Mouse (Mus musculus) neural tube, embryonic 11.5 days (tissue): Measurements from ENCODE around the gene Fnip2. TPM values are rescaled to one million over a fixed set of nuclear protein-coding genes. Genes with fewer than 3 reads are reported as not detected.

Experiments used
- ATAC-seq: fragments of 200-750 bp; cut with Nextera tagmentation; 2 replicates; pipeline ENCODE4 v1.8.0; 2017; ENCODE audit warnings: moderate number of reproducible peaks, mild to moderate bottlenecking, moderate TSS enrichment, moderate library complexity; ENCODE audit not compliant: insufficient read depth, low FRiP score, low TSS enrichment
- DNase-seq: peaks from one replicate; pipeline ENCODE4 v3.0.0-alpha.2; 2015; ENCODE audit warnings: low spot score
- H3K27ac ChIP-seq: fragments of 300-500 bp; sonication (generic); 2 replicates; pipeline ENCODE4 v1.5.1; 2014; ENCODE audit warnings: low read depth, mild to moderate bottlenecking, low read length
- H3K27me3 ChIP-seq: fragments of 300-500 bp; sonication (generic); 2 replicates; pipeline ENCODE4 v1.6.1; 2014; ENCODE audit warnings: mild to moderate bottlenecking, low read length, mixed read lengths; ENCODE audit not compliant: control insufficient read depth, insufficient read depth
- H3K36me3 ChIP-seq: fragments of 300-500 bp; sonication (generic); 2 replicates; pipeline ENCODE4 v1.6.1; 2014; ENCODE audit warnings: mild to moderate bottlenecking, low read length, moderate library complexity, mixed read lengths; ENCODE audit not compliant: control insufficient read depth, insufficient read depth
- H3K4me1 ChIP-seq: fragments of 300-500 bp; sonication (generic); 2 replicates; pipeline ENCODE4 v1.6.1; 2014; ENCODE audit warnings: low read length, mixed read lengths; ENCODE audit not compliant: control insufficient read depth, insufficient read depth
- H3K4me2 ChIP-seq: fragments of 300-500 bp; sonication (generic); 2 replicates; pipeline ENCODE4 v1.6.1; 2014; ENCODE audit warnings: low read depth, mild to moderate bottlenecking, moderate library complexity
- H3K4me3 ChIP-seq: fragments of 300-500 bp; sonication (generic); 2 replicates; pipeline ENCODE4 v1.5.1; 2014; ENCODE audit warnings: low read depth, low read length
- H3K9ac ChIP-seq: fragments of 300-500 bp; sonication (generic); 2 replicates; pipeline ENCODE4 v1.6.1; 2014; ENCODE audit warnings: mild to moderate bottlenecking, low read length
- H3K9me3 ChIP-seq: fragments of 300-500 bp; sonication (generic); 2 replicates; pipeline ENCODE4 v1.6.1; 2016; ENCODE audit warnings: low read length; ENCODE audit not compliant: control insufficient read depth
- WGBS: fragments of 180-500 bp; shearing (Covaris S2); extraction: QIAGEN DNeasy Blood & Tissue Kit; methylation state at CpG from one replicate; pipeline ENCODE4 v1.1.7; 2014; 5-methylcytosine and 5-hydroxymethylcytosine counted together
- polyA plus RNA-seq: library from polyadenylated mRNA; unstranded; fragments of >200 nt; fragmentation: Nextera tagmentation; extraction: Ambion mirVana; gene quantifications from 2 replicates; pipeline ENCODE4 v1.2.1, GENCODE M21; 2014

Fnip2 gene
- polyA plus RNA-seq, 1 experiment from 2014 or later, result 7.2 TPM

GRCm38 (mm10) chr3:79559021-79559772 is 8.4 kb downstream of the Fnip2 start:
- no peak for DNase-seq
- no peak for ATAC-seq
- Histone ChIP-seq H3K4me2 (no peak overlapping the region), H3K27me3 (no peaks in the 10 kb centered on the region), H3K9me3 (no peaks in the 10 kb centered on the region), H3K36me3 (no peaks in the 10 kb centered on the region), H3K4me3 (no peak overlapping the region), H3K27ac (no peak overlapping the region; the same call in 1 of the 2 replicates), H3K9ac (no peak overlapping the region), H3K4me1 (no peaks in the 10 kb centered on the region)
- 84% methylated on average over 9 of the region's 9 CpGs for WGBS

DNA sequence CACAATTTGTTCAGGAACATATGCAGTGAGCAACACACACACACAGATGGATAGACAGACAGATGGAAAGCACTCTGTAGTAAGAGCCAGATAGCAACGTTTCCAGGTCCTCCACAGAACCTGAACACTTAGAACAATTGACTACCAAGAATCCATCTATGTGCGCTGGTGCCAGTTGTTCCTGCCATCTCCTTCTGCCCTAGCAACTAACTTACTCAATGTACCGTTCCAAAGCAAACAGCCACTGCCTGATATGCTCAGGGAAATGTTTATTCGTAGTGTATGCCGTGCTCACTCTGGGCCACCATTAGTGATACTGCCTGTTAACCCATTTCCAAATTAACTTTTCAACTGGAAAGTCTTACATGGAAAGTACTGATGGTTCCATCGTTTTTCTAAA is 12.5 kb downstream of the Fnip2 start:
- Histone ChIP-seq H3K4me1 (no peaks in the 10 kb centered on the region), H3K4me3 (no peak overlapping the region), H3K9ac (no peak overlapping the region), H3K4me2 (no peak overlapping the region), H3K27me3 (no peaks in the 10 kb centered on the region), H3K27ac (no peak overlapping the region), H3K36me3 (no peaks in the 10 kb centered on the region), H3K9me3 (no peaks in the 10 kb centered on the region)
- ATAC-seq, result no peak
- no peak for DNase-seq
- WGBS, result 90% methylated on average over 6 of the region's 6 CpGs

DNA sequence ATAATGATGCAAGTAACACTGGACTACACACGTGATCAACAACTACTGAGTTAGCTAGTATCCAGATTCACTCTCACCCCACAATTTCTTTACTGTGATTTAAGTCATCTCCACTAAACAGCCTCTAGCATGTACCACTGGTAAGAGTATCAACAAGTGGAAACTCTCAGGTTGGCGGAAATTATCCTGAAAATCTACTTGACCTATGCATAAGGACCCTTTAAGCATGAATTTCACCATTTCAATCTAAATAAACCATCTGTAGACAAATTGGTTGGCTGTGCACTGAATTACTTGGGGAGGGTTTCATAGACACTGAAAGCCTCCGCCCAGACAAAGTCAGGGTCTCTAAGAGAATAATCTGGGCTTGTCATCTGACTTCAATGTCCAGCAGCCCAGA is 13.8 kb downstream of the Fnip2 start:
- Histone ChIP-seq H3K4me2 (no peak overlapping the region), H3K27ac (no peak overlapping the region), H3K4me1 (no peaks in the 10 kb centered on the region), H3K9ac (no peak overlapping the region), H3K4me3 (no peak overlapping the region), H3K36me3 (no peaks in the 10 kb centered on the region), H3K9me3 (no peaks in the 10 kb centered on the region), H3K27me3 (no peaks in the 10 kb centered on the region)
- 93% methylated on average over 3 of the region's 3 CpGs for WGBS
- ATAC-seq, result no peak
- no peak for DNase-seq

DNA sequence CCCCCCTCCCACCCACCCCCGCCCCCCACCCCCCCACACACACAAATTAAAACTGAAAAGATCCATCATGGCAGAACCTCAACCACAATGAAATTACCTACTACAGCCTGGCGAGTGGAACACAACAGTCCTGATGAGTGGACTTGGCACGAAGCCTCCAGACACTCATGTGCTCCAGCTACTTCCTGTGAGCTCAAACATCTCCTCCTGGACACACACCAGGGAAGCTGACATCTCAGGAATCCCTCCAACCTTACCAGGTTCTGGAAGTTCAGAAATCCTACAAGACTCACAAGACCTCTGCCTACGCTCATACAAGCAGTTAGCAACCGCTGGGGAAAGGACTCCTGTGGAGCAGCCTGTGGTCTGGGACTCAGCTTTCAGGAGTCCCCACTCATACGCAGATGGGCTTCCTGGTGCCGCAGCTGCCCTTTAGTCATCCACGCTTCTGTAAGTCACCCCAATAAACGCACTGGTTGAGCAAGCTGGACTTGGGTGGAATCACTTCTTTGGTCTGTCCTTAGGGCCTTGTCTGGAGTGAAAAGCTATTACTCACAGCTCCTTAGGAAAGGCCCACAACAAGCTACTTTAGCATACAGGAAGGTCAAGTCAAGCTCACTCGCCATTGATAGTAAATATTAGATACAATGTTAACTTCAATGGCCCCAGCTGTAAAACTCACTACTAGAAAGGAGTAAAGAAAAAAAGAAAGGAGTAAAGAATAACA is 15.6 kb downstream of the Fnip2 start:
- H3K36me3 ChIP-seq, result no peaks in the 10 kb centered on the region
- H3K4me3 ChIP-seq, result no peak overlapping the region
- H3K4me1 ChIP-seq, result no peaks in the 10 kb centered on the region
- H3K27ac ChIP-seq, result no peak overlapping the region
- H3K9ac ChIP-seq, result no peak overlapping the region
- 91% methylated on average over 10 of the region's 10 CpGs for WGBS
- DNase-seq (no peak), ATAC-seq (no peak)
- H3K27me3 ChIP-seq, result no peaks in the 10 kb centered on the region
- no peak overlapping the region for H3K4me2 ChIP-seq
- H3K9me3 ChIP-seq, result no peaks in the 10 kb centered on the region

GRCm38 (mm10) chr3:79549751-79550393 is 17.7 kb downstream of the Fnip2 start:
- ATAC-seq, result no peak
- 96% methylated on average over 8 of the region's 8 CpGs for WGBS

GRCm38 (mm10) chr3:79548681-79549437 is 18.7 kb downstream of the Fnip2 start:
- H3K4me2 ChIP-seq, result no peak overlapping the region
- no peak for DNase-seq
- H3K9me3 ChIP-seq, result no peaks in the 10 kb centered on the region
- H3K4me3 ChIP-seq, result no peak overlapping the region
- ATAC-seq, result no peak
- no peak overlapping the region for H3K9ac ChIP-seq
- no peaks in the 10 kb centered on the region for H3K27me3 ChIP-seq
- H3K4me1 ChIP-seq, result no peaks in the 10 kb centered on the region
- 85% methylated on average over 17 of the region's 17 CpGs for WGBS
- no peak overlapping the region for H3K27ac ChIP-seq
- H3K36me3 ChIP-seq, result no peaks in the 10 kb centered on the region

More at GRCm38 (mm10) chr3:79549751-79550393, 17.7 kb downstream of the Fnip2 start:
- Histone ChIP-seq H3K4me3 (no peak overlapping the region), H3K4me1 (no peaks in the 10 kb centered on the region), H3K4me2 (no peak overlapping the region), H3K36me3 (no peaks in the 10 kb centered on the region), H3K9ac (no peak overlapping the region), H3K27me3 (no peaks in the 10 kb centered on the region), H3K27ac (no peak overlapping the region), H3K9me3 (no peaks in the 10 kb centered on the region)
- no peak for DNase-seq

DNA sequence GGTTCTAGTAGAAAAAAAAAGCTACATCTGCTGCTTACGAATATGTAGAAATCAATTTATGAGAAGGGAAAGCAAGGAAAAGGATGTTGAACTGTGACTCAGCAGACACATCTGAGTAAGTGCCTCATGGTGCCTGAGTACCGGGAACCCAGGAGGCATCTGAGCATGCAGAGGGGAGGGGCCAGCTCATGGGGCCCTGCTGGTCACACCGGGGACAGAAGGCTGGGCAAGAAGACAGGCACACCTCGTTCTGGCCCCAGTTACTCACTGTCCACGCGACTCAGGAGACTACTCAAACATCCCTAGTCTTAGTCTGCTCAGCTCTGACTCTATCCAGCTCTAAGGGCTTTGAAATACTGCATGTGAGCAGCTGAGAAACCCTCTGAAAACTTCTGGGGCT is 25.0 kb downstream of the Fnip2 start:
- Histone ChIP-seq H3K27me3 (no peaks in the 10 kb centered on the region), H3K27ac (no peak overlapping the region), H3K9me3 (no peaks in the 10 kb centered on the region), H3K36me3 (no peaks in the 10 kb centered on the region), H3K4me1 (no peaks in the 10 kb centered on the region), H3K4me2 (no peak overlapping the region), H3K9ac (no peak overlapping the region), H3K4me3 (no peak overlapping the region)
- ATAC-seq (no peak), DNase-seq (no peak)
- 30% methylated on average over 6 of the region's 6 CpGs for WGBS

- ATAC-seq, result no peak
- Histone ChIP-seq H3K27me3 (no peaks in the 10 kb centered on the region), H3K36me3 (no peaks in the 10 kb centered on the region), H3K4me2 (no peak overlapping the region), H3K4me1 (no peaks in the 10 kb centered on the region), H3K9ac (no peak overlapping the region), H3K27ac (no peak overlapping the region), H3K9me3 (no peaks in the 10 kb centered on the region), H3K4me3 (no peak overlapping the region)
- DNase-seq, result no peak
These were observed 27.9 kb downstream of the Fnip2 start for GRCm38 (mm10) chr3:79539656-79540055.
